Mouse (Mus musculus): ENCODE measurements around the gene Hoxa11.

- TF ChIP-seq CTCF (IDR thresholded peaks at IDR 0.05; ENCODE audit: extremely low read depth, insufficient read length, insufficient replicate concordance, low read depth, low read length) (no peak), POLR2A (IDR thresholded peaks at IDR 0.05; ENCODE audit: low read depth, low read length) (no peak)
These were observed 35.5 kb upstream of the Hoxa11 start for GRCm38 (mm10) chr6:52281084-52281483.
